Mouse (Mus musculus) lung, postnatal 36 days (tissue): ENCODE measurements at regions not wholly inside any gene's neighbourhood (a gene's known extent, or its start where the extent isn't known, plus 50 kb on each side); places are given as distances from the start of the nearest gene placed in this dataset.

Source experiments
- DNase-seq: peaks from one replicate; pipeline ENCODE4 v3.0.0; 2022; ENCODE audit warnings: mixed read lengths

DNA sequence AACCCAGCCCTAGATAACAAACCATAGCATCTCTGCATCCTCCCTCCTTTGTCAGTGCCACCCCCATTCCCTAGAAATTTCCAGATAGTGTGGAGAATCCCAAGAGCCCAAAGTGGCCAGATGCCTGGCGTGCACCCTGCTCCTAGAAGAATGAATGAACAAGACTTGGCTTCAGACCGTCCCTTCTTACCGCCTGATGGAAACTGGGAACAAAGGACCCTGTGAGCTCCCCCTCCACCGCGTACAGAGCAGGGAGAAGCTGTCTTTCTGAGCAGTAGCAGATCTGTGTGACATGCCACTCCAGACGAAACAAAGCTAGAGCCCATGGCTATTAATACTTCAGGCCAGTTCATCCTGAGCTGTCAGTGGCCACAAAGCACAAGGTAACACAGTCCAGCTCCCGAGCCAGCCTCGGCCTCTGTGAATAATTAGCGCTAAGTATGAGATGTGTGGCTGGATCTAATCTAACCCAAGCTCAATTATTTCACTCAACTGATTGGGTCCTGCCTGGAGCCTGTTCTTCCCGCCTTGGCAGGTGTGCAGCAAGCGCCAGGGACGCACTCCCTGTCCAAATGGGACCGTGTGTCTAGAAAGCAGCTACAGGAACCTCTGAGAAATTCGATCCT, 111.6 kb downstream of the Cxcl12 start:
- DNase-seq: no peak

GRCm38 (mm10) chr6:117280911-117281310, 112.6 kb downstream of the Cxcl12 start:
- no peak for DNase-seq

DNA sequence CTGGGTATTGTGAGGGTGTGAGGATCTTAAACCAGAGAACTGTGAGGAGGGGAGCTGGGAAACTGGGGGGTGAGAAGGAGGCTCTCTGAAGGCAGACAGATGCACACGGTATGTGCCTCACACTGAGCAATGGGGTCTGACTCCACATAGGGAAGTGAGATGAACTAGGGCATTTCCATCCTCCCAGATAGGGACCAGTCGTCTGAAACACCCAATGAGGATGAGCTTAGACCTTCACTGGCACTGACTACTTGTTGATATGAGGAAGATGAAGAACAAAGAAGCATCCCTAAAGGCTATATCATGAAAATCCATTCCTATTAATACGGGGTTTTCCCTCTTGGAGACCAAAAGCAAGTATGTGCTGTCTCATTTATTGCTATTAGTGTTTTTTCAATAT, 115.3 kb downstream of the Cxcl12 start:
- DNase-seq: no peak

DNA sequence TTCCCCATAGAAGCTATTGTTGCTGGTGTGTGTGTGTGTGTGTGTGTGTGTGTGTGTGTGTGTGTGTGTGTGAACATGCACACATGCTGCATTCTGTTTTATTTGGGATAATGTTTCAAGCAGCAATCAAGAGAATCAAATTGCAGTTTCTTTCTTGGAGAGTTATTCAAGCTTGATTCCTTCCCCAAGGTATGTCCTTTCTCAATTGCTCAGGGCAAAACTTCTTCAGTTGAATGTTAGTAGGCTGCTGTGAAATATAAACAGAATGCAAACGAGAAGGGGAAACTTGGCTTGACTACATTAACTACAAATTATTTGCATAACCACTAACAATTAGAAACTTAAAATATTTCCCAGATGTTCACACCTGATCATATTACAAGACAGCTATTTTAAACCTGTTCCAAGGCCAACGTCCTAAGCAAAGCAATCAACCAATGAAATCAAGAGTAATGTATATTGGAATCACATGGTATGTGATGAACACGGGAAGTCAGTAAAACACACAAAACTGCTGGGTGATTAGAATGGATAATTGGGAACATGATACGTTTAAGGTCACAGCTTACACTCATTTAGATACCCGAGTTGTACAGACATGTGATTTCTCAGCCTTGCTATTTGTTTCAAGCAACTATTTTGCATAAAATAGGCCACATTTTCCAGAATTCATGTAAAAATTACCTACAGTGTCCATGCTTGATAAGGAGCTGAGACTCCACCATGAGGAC, 116.2 kb downstream of the Cxcl12 start:
- no peak for DNase-seq

DNA sequence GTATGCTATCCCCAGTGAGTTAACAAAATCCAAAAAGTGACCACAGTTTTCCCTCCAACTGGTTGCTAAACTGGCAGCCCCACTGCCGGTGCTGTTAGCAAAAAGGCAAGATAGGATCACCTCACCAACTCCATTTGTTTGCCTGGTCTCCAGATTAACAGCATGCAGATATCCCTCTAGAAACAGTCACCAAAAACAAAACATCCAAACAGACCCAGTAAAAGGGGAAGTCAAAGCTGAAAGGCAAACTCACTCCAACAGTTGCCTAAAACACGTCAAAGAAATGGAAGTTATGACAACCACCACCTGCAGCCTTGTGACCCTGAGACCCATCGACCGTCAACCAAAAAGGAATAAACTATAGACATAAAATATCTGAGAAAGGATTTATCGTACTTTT, 119.1 kb downstream of the Cxcl12 start:
- DNase-seq: no peak

GRCm38 (mm10) chr6:117293780-117294465, 125.6 kb downstream of the Cxcl12 start:
- no peak for DNase-seq

GRCm38 (mm10) chr6:117297918-117298317, 129.6 kb downstream of the Cxcl12 start:
- DNase-seq: no peak

DNA sequence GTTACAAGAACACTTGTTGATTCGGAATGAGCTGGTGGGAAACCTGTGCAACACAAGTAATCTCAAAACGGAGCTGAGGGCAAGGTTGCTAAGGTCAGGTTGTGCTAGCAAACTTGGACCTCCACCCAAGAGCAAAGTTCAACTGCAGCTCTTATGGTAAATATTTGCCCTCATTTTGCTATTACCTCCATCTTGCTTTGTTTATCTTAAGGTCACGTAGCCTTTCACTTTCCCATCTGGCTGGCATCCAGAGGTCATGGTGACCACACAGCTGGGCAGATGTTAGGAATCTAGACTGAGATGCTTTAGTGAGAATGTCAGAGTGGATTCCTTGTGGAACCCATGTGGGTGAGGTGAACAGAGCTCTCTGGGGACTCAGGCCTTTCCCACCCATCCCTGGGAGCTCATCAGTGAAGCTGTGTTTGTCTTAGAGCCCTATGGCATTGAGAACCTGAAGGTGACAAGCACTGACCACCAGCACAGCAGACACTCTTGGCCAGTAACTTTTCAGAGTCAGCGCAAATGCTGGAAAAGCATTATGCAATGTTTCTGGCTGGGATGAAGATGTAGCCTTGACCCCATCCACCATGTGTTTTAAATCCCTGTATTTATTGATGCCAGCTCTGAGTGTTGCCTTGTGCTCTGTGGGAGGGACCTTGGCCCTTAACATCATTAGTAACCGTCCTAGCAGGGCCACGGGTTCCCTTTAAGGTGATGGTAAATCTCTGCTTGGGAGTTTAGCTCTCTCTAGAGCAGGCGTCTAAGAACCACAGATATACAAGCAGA, 131.4 kb downstream of the Cxcl12 start:
- DNase-seq: peak; percentile 35

DNA sequence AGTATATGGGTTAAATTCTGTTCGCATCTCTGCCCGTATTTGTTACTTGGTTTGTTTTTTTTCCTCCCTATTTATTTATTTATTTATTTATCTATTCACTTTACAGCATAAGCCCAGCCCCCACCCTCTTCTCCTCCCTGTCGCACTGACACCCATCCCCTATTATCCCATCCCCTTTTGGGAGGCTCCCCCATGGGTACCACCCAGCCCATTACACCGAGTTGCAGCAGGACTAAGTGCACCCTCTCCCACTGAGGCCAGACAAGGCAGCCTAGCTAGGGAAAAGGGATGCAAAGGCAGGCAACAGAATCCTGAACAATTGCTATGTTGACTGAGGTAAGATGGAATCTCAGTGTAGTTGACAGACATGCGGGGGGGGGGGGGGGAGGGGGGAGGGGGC, 135.0 kb downstream of the Cxcl12 start:
- no peak for DNase-seq

GRCm38 (mm10) chr6:117305736-117306250, 137.5 kb downstream of the Cxcl12 start:
- no peak for DNase-seq

- DNase-seq: no peak
Measured at GRCm38 (mm10) chr6:117308636-117309035, 140.3 kb downstream of the Cxcl12 start.

DNA sequence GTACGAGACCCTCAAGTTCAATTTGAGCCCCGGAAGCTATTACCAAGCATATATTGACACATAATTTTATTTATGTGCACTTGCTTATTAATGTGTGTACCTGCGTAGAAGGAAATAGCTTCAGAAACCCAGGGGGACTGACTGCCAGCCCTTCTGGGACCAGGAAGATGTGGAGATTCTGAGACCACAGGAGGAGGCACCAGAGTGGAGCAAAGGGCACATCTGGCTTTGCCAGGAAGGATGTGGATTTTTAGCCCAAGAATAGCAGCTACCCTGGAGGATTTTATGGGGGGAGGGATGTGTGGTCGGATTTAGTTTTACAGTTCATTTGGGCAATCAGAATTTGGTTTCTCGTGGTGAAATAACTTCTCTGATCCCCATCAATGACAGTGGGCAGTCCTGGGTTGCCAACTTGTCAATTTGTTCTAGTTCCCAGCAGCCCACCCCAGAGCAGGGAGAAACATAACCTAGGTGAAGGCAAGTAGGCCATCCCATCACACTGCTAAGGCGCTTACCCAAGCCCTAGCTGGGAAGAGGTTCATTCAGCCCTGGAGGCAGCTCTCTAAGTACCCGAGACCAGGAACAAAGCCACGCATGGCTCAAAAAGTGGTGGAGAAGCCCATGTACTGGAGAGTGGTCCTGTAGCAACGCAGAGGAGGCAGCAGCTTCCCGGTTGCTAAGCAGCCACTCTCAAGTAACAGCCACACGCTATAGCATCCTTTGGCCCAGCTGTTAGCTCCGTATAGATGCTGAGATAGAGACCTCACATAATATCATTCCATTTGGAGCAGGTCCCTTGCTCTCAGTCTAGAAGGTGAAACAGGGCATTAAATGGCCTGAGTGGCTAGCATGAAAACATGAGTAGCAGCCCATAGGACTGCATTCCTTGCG, 144.8 kb downstream of the Cxcl12 start:
- no peak for DNase-seq

DNA sequence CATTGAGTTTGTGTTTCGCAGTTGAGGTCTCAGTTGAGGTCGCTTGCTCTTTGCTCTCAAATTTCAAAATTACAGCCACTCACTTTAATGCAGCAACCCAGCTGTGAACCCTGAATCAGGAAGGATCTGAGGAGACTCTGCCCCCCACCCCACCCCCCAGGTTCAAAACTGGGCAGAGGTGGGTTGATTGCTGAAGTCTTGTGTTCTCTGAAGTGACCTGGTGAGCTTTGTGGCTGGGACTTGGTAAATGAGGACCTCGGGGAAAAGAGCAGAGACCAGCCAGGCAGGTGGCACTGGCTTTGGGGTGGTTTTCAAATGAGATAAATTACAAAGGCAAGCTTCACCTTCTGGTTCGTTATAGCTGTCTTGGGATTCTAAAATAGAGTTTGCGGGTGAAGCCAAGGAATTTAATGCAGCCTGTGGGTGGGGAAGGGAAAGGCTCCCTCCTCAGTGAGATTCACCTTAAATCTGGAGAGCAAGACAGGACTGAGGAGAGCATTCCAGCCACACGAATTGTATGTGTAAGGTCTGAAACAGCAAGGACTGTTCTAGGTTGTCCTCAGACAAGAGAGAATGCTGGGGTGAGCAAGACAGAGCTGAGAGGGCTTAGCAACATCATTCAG, 145.7 kb downstream of the Cxcl12 start:
- no peak for DNase-seq

GRCm38 (mm10) chr6:117323301-117323700, 155.0 kb downstream of the Cxcl12 start:
- DNase-seq: no peak

GRCm38 (mm10) chr6:117323850-117324249, 155.5 kb downstream of the Cxcl12 start:
- no peak for DNase-seq

GRCm38 (mm10) chr6:117326835-117327775, 158.8 kb downstream of the Cxcl12 start:
- peak; percentile 9 for DNase-seq

GRCm38 (mm10) chr6:117329164-117329939, 161.0 kb downstream of the Cxcl12 start:
- no peak for DNase-seq

DNA sequence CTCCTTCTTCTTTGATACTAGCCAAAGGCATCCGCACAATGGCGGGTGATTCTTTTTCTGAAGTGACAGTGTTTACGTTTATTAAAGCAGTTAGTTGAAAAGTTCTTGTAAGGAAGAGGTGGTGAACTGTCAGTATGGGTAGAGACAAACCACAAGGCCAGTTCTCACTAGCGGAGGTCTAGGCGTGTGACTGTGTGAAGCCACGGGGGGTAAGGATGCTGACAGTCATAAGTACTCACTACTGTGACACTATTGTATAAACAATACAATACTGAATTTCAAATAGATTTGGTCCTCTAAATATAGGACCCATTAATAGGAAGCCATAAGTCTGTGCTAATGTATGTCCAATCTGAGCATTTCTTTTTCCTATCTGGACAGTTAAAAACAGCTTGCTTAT, 161.9 kb downstream of the Cxcl12 start:
- DNase-seq: no peak

DNA sequence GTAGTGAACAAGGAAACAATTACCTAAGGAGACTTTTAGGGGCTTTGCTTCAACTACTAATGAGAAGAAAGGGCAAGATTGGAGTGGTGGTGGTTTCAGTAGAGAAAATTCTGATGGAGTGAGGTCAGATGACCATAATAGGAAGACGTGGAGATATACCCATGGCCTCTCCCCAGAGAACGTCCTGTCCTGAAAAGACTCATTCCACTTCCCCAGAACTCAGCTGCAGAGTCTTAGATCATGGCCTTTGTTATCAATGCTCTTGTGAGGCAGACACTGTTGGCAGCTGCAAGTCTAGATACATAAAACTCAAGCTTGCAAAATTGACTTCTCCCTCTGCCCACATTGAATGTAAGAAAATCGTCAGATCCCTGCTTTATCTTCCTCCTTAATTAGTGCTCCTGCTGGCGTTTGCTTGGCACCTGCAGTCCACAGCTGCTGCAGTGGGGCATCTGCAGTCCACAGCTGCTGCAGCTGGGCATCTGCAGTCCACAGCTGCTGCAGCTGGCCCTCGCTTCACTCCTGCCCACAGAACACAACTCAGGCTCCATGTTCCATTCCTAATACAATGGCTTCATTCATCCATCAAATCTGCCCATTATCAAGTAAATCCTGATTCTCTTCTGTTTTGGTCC, 162.5 kb downstream of the Cxcl12 start:
- DNase-seq: no peak
